Mouse (Mus musculus) B cell, adult 2 months (primary cell): ENCODE results near the gene Ctnnd1.
A peak's percentile ranks its signal among the peaks of the same experiment; 100 is the strongest.
"Not testable (repeated sequence)": the region's sequence is repeated elsewhere in the genome, so short reads cannot be mapped to it uniquely, and the experiment has no call there.

Source experiments
- DNase-seq, 2 experiments: peaks; one replicate each; pipeline ENCODE4 v3.0.0; 2022

Ctnnd1 gene

GRCm38 (mm10) chr2:84650464-84651195 lies at the start of gene Ctnnd1:
Gene Ctnnd1, minus strand, starts transcription at chr2:84650765.
- DNase-seq, result no peak

- DNase-seq, result no peak
Observed at GRCm38 (mm10) chr2:84695007-84695695, 44.6 kb upstream of the Ctnnd1 start.

GRCm38 (mm10) chr2:84690050-84690449 lies 39.5 kb upstream of the Ctnnd1 start:
- DNase-seq, result no peak

GRCm38 (mm10) chr2:84688080-84688844 lies 37.7 kb upstream of the Ctnnd1 start:
- DNase-seq, result no peak

- no peak for DNase-seq
Observed at GRCm38 (mm10) chr2:84682605-84683183, 32.1 kb upstream of the Ctnnd1 start.

GRCm38 (mm10) chr2:84679016-84679415 lies 28.5 kb upstream of the Ctnnd1 start, which contains the start of gene Tmx2:
Gene Tmx2, minus strand, starts transcription at chr2:84679140.
- DNase-seq, result peak in 1 of 2 experiments; percentile 9

GRCm38 (mm10) chr2:84677968-84678880 lies 27.7 kb upstream of the Ctnnd1 start, which contains the start of the genes Gm28635 and Med19:
Gene Gm28635, minus strand, starts transcription at chr2:84678041.
Gene Med19, plus strand, starts transcription at chr2:84678402.
- peak; percentile 91 to 93 for DNase-seq

- DNase-seq, result no peak
Observed at GRCm38 (mm10) chr2:84677270-84677967, 26.9 kb upstream of the Ctnnd1 start.

GRCm38 (mm10) chr2:84671535-84671934 lies 21.0 kb upstream of the Ctnnd1 start:
- not testable (repeated sequence) for DNase-seq

- peak; percentile 86 to 89 for DNase-seq
Observed at GRCm38 (mm10) chr2:84670569-84670933, 20.0 kb upstream of the Ctnnd1 start, which contains the start of gene Selenoh. Gene Selenoh, minus strand, starts transcription at chr2:84670770.

- DNase-seq, result no peak
Observed at GRCm38 (mm10) chr2:84669828-84670568, 19.4 kb upstream of the Ctnnd1 start.

- DNase-seq, result no peak
Observed at GRCm38 (mm10) chr2:84666081-84666480, 15.5 kb upstream of the Ctnnd1 start.

GRCm38 (mm10) chr2:84662866-84663265 lies 12.3 kb upstream of the Ctnnd1 start:
- DNase-seq, result peak; percentile 68 to 74

GRCm38 (mm10) chr2:84660253-84660652 lies 9.7 kb upstream of the Ctnnd1 start:
- peak; percentile 60 to 75 for DNase-seq

- no peak for DNase-seq
Observed at GRCm38 (mm10) chr2:84658806-84659205, 8.2 kb upstream of the Ctnnd1 start, which contains the start of gene Btbd18. Gene Btbd18, plus strand, starts transcription at chr2:84659079.

- peak; percentile 34 to 47 for DNase-seq
Observed at GRCm38 (mm10) chr2:84655864-84656263, 5.3 kb upstream of the Ctnnd1 start.

- DNase-seq, result no peak
Observed at GRCm38 (mm10) chr2:84653354-84653753, 2.8 kb upstream of the Ctnnd1 start.

GRCm38 (mm10) chr2:84649674-84650073 lies 891 bp downstream of the Ctnnd1 start:
- no peak for DNase-seq

GRCm38 (mm10) chr2:84648369-84648768 lies 2.2 kb downstream of the Ctnnd1 start:
- no peak for DNase-seq

- no peak for DNase-seq
Observed at GRCm38 (mm10) chr2:84647051-84647568, 3.5 kb downstream of the Ctnnd1 start.
